Mouse (Mus musculus) thymus, adult 2 months (tissue): ENCODE measurements around the gene Ankrd42. TPM values are rescaled to one million over a fixed set of nuclear protein-coding genes. Genes with fewer than 3 reads are reported as not detected.

Source experiments
- DNase-seq: peaks from one replicate; pipeline ENCODE4 v3.0.0; 2021
- H3K27ac ChIP-seq: fragments of 200-500 bp; 2 replicates; pipeline ENCODE4 v1.5.1; 2012; ENCODE audit warnings: low read length, control low read depth; ENCODE audit not compliant: control insufficient read depth, insufficient read depth
- H3K27me3 ChIP-seq: fragments of 200-500 bp; 2 replicates; pipeline ENCODE4 v1.6.1; 2012; ENCODE audit warnings: mild to moderate bottlenecking, low read length, moderate library complexity, mixed read lengths; ENCODE audit not compliant: control insufficient read depth, insufficient read depth
- H3K36me3 ChIP-seq: fragments of 200-500 bp; 2 replicates; pipeline ENCODE4 v1.6.1; 2012; ENCODE audit warnings: mild to moderate bottlenecking, low read length, moderate library complexity; ENCODE audit not compliant: control insufficient read depth, insufficient read depth
- H3K4me1 ChIP-seq: fragments of 200-500 bp; replicated peaks from 2 replicates; pipeline ENCODE4 v1.6.1; 2012; ENCODE audit warnings: low read length; ENCODE audit not compliant: control insufficient read depth, insufficient read depth
- H3K4me3 ChIP-seq: fragments of 200-500 bp; 2 replicates; pipeline ENCODE4 v1.5.1; 2012; ENCODE audit warnings: mild to moderate bottlenecking, low read length, control low read depth, moderate library complexity; ENCODE audit not compliant: control insufficient read depth, insufficient read depth
- CTCF ChIP-seq: fragments of 200-500 bp; IDR thresholded peaks from 2 replicates; pipeline ENCODE4 v1.5.1; 2012; ENCODE audit warnings: mild to moderate bottlenecking, control low read depth, low read length, moderate library complexity, borderline replicate concordance; ENCODE audit not compliant: control insufficient read depth, poor library complexity, insufficient read depth; ENCODE audit errors: extremely low read depth
- POLR2A ChIP-seq: fragments of 200-500 bp; IDR thresholded peaks from 2 replicates; pipeline ENCODE4 v1.6.1; 2012; ENCODE audit warnings: mild to moderate bottlenecking, low read length, control low read depth, moderate library complexity; ENCODE audit not compliant: control insufficient read depth, poor library complexity, insufficient read depth; ENCODE audit errors: extremely low read depth
- WGBS: fragments of 180-500 bp; shearing (Covaris S2); methylation state at CpG from one replicate; pipeline ENCODE4 v1.1.7; 2018; 5-methylcytosine and 5-hydroxymethylcytosine counted together
- polyA plus RNA-seq: library from polyadenylated mRNA; depleted of rRNA; stranded (reverse); fragments of >200 nt; gene quantifications from 2 replicates; pipeline ENCODE4 v1.2.3, GENCODE M21; 2012

The Ankrd42 gene
- polyA plus RNA-seq, 1 experiment: 0.39 TPM

DNA sequence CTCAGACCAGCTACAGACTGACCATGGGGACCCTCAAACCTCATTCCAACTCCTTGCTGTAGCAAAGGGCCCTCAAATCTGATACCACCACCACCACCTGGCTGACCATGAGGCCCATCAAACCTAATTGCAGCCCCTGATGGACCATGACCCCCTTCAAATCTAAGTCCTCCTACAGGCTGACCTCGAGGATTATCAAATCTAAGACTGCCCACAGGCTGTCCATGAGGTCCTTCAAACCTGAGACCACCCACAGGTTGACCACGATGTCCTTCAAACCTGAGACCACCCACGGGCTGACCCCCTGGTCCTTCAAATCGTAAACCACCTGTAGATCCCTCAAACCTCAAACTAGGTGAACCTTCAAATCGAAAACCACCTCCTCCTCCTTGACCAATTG lies 21.1 kb upstream of the Ankrd42 start:
- Histone ChIP-seq H3K4me3 (no peak overlapping the region), H3K27me3 (no peaks in the 10 kb centered on the region), H3K4me1 (no peaks in the 10 kb centered on the region), H3K27ac (no peak overlapping the region), H3K36me3 (peaks cover 77% of the 10 kb centered on the region)
- no peak for DNase-seq
- TF ChIP-seq CTCF: no peak
- no peak for TF ChIP-seq POLR2A
- 95% methylated on average over 5 of the region's 5 CpGs for WGBS

- H3K4me3 ChIP-seq: no peak overlapping the region
- no peaks in the 10 kb centered on the region for H3K4me1 ChIP-seq
- TF ChIP-seq CTCF (no peak), POLR2A (no peak)
- 89% methylated on average over 2 of the region's 2 CpGs for WGBS
- no peaks in the 10 kb centered on the region for H3K27me3 ChIP-seq
- H3K36me3 ChIP-seq: peaks cover 74% of the 10 kb centered on the region
- H3K27ac ChIP-seq: no peak overlapping the region
- no peak for DNase-seq
Observed at GRCm38 (mm10) chr7:92656386-92656785, 19.4 kb upstream of the Ankrd42 start.

- DNase-seq: no peak
- Histone ChIP-seq H3K36me3 (peaks cover 64% of the 10 kb centered on the region), H3K27me3 (no peaks in the 10 kb centered on the region), H3K4me1 (no peaks in the 10 kb centered on the region), H3K4me3 (no peak overlapping the region), H3K27ac (no peak overlapping the region)
- WGBS: 94% methylated on average over 1 of the region's 1 CpGs
- no peak for TF ChIP-seq CTCF
- TF ChIP-seq POLR2A: no peak
Observed at GRCm38 (mm10) chr7:92653329-92653728, 16.4 kb upstream of the Ankrd42 start.

DNA sequence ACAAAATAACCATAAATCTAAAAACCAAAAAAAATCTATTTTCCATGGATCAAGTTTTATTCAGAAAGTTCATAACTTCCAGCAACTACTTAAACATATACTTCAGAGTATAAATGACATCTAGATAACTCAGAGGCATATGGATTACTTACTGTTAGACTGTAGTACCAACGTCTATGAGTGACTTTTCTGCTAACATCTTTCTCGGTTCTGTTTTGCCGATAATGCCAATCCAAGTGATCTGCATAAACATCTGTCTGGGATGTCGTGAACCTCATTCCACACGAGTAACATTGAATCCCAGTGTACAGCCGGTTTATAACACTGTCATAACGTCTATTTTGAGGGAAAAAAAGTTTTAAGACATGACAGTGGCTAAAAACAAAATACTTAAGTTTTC lies 10.8 kb upstream of the Ankrd42 start:
- no peak overlapping the region for H3K4me3 ChIP-seq
- peaks cover 66% of the 10 kb centered on the region for H3K36me3 ChIP-seq
- H3K27ac ChIP-seq: no peak overlapping the region
- TF ChIP-seq POLR2A (no peak), CTCF (no peak)
- no peak for DNase-seq
- WGBS: 94% methylated on average over 7 of the region's 7 CpGs
- H3K27me3 ChIP-seq: no peaks in the 10 kb centered on the region
- no peaks in the 10 kb centered on the region for H3K4me1 ChIP-seq

DNA sequence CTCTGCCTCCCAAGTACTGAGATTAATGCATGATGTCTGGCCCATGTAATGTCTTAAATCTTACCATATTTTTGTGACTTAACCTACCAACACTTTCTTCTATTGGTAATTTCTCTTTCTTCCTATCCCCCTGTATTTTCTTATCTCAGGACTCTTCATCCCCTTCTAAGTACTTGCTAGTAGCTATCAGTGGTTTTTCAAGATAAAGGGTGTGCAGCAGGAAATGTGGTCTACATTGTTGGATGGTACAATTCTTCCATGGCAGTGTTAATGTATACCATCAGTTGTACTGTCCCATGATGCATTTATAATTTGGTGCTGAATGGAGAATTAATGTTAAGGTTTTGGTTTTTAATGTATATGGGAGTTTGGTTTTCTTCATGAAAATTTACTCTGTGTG lies 5.4 kb upstream of the Ankrd42 start:
- Histone ChIP-seq H3K27ac (no peak overlapping the region), H3K36me3 (peaks cover 36% of the 10 kb centered on the region), H3K4me1 (no peaks in the 10 kb centered on the region), H3K27me3 (no peaks in the 10 kb centered on the region), H3K4me3 (no peak overlapping the region)
- TF ChIP-seq POLR2A (no peak), CTCF (no peak)
- no peak for DNase-seq

GRCm38 (mm10) chr7:92638050-92638449 lies 1.1 kb upstream of the Ankrd42 start:
- 87% methylated on average over 5 of the region's 5 CpGs for WGBS
- TF ChIP-seq CTCF: no peak
- no peak for TF ChIP-seq POLR2A
- Histone ChIP-seq H3K27me3 (peaks cover 7% of the 10 kb centered on the region; the same call in 1 of the 2 replicates), H3K36me3 (peaks cover 5% of the 10 kb centered on the region; the same call in 1 of the 2 replicates), H3K4me1 (peaks cover 9% of the 10 kb centered on the region), H3K27ac (no peak overlapping the region), H3K4me3 (no peak overlapping the region)
- no peak for DNase-seq

DNA sequence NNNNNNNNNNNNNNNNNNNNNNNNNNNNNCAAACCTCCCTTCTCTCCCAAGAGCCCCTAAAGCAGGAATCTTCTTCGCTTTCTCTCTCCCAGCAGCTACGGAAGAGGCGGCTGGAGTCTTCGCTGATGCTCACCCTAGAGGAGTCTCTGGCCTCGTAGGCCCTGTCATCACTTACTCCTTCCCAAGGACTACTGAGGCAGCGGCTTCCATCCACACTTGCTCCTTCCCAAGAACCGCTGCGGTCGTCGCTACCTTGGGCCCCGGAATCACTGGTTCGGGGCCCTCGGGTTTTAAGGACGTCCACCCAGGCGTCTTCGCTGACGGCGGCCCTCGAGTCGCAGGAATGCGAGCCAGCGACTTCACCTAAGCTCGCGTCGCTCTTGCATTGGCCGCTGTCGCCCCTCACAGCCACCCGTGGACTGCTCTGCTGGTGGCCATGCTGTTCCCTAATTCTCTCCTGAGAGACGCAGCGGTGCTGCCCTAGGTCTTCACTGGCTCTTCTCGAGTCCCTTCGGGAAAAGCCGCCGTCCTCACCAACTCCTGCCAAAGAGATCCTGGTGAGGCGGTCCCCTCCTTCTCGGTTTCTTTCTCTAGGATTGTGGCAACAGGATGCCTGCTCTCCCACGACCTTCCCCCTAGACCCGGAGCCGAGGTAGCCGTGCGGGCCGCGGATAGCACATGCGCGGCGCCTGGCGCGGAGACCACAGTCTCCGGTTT lies 489 bp downstream of the Ankrd42 start:
- H3K27me3 ChIP-seq: peaks cover 7% of the 10 kb centered on the region; the same call in 1 of the 2 replicates
- H3K27ac ChIP-seq: no peak overlapping the region
- DNase-seq: no peak
- TF ChIP-seq POLR2A: no peak
- TF ChIP-seq CTCF: no peak
- WGBS: 7% methylated on average over 49 of the region's 49 CpGs
- no peaks in the 10 kb centered on the region for H3K36me3 ChIP-seq
- peaks cover 9% of the 10 kb centered on the region for H3K4me1 ChIP-seq
- peak overlapping the region; percentile 71 for H3K4me3 ChIP-seq
